Mouse (Mus musculus): Measurements from ENCODE around the gene Serpinb1c. TPM values are rescaled to one million over a fixed set of nuclear protein-coding genes. Genes with fewer than 3 reads are reported as not detected.

Gene Serpinb1c
- polyA plus RNA-seq, 1 experiment, result not detected

GRCm38 (mm10) chr13:32850156-32850555 lies 47.9 kb downstream of the Serpinb1c start:
- WGBS, result 26% methylated on average over 1 of the region's 1 CpGs
- Histone ChIP-seq H3K4me3 (replicated peaks; ENCODE audit: extremely low read depth, low read depth, low read length) (no peak overlapping the region), H3K4me1 (ENCODE audit: control insufficient read depth, insufficient read depth, low read length) (peaks cover 14% of the 10 kb centered on the region)
- TF ChIP-seq POLR2A (IDR thresholded peaks at IDR 0.05; ENCODE audit: borderline replicate concordance, extremely low read depth, low read depth, low read length), result no peak
- no peak for DNase-seq

- H3K4me1 ChIP-seq (ENCODE audit: control insufficient read depth, insufficient read depth, low read length), result peaks cover 14% of the 10 kb centered on the region
- no peak overlapping the region for H3K4me3 ChIP-seq (replicated peaks; ENCODE audit: extremely low read depth, low read depth, low read length)
Measured at GRCm38 (mm10) chr13:32849531-32850123, 48.4 kb downstream of the Serpinb1c start.

GRCm38 (mm10) chr13:32849092-32849491 lies 48.9 kb downstream of the Serpinb1c start:
- TF ChIP-seq CTCF (IDR thresholded peaks at IDR 0.05; ENCODE audit: insufficient read depth, low read length), result no peak
- no peak for TF ChIP-seq POLR2A (IDR thresholded peaks at IDR 0.05; ENCODE audit: borderline replicate concordance, extremely low read depth, low read depth, low read length)
- 40% methylated on average over 4 of the region's 4 CpGs for WGBS
- Histone ChIP-seq H3K4me1 (ENCODE audit: control insufficient read depth, insufficient read depth, low read length) (peaks cover 14% of the 10 kb centered on the region), H3K4me3 (replicated peaks; ENCODE audit: extremely low read depth, low read depth, low read length) (no peak overlapping the region)
- DNase-seq, result no peak

More at GRCm38 (mm10) chr13:32849531-32850123, 48.4 kb downstream of the Serpinb1c start:
- TF ChIP-seq CTCF (IDR thresholded peaks at IDR 0.05; ENCODE audit: insufficient read depth, low read length) (no peak), POLR2A (IDR thresholded peaks at IDR 0.05; ENCODE audit: borderline replicate concordance, extremely low read depth, low read depth, low read length) (no peak)
- no peak for DNase-seq

GRCm38 (mm10) chr13:32846221-32846620 lies 51.8 kb downstream of the Serpinb1c start:
- TF ChIP-seq CTCF (IDR thresholded peaks at IDR 0.05; ENCODE audit: insufficient read depth, low read length), result no peak
- no peak for TF ChIP-seq POLR2A (IDR thresholded peaks at IDR 0.05; ENCODE audit: borderline replicate concordance, extremely low read depth, low read depth, low read length)
- peaks cover 12% of the 10 kb centered on the region for H3K4me1 ChIP-seq (ENCODE audit: control insufficient read depth, insufficient read depth, low read length)
- no peak for DNase-seq
- no peak overlapping the region for H3K4me3 ChIP-seq (replicated peaks; ENCODE audit: extremely low read depth, low read depth, low read length)

DNA sequence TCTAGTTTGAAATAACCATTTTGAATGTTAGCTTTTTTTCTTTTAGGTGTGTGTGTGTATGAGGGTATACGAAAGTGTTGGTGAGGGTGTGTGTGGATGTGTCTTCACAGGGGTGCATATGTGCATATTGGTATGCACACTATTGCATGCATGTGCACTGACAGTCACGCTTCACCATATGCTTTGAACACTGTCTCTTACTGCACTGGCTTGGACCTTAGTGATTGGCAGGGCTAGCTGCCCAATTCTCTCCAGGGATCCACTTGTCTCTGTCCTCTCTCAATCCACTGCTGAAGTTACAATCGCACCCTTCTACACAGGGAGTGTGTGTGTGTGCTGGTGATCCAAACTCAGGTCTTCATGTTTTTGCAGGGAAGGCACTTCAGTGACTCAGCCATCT lies 56.7 kb downstream of the Serpinb1c start:
- DNase-seq, result no peak
- no peak for TF ChIP-seq CTCF (IDR thresholded peaks at IDR 0.05; ENCODE audit: insufficient read depth, low read length)

DNA sequence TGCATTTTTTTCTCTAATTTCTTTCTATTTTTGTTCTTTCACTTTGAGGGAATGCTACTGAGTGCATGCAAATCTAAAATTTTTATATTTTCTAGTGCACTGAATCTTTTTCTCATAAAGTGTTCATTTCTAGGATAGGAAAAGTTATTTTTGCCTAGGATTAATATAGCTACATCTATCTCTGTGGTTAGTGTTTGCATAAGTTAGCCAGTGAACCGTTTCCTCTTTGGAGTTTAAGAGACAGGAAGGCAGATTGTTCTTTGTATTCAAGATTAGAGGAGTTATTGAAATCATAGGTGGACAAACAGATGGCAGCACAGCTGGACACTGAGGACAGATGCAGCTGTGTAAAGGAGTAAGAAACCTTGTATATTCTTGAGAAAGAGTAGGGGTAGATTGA lies 58.7 kb downstream of the Serpinb1c start:
- DNase-seq, result no peak
- 16% methylated on average over 1 of the region's 1 CpGs for WGBS
- Histone ChIP-seq H3K4me3 (replicated peaks; ENCODE audit: extremely low read depth, low read depth, low read length) (no peak overlapping the region), H3K4me1 (ENCODE audit: control insufficient read depth, insufficient read depth, low read length) (no peaks in the 10 kb centered on the region)
- no peak for TF ChIP-seq POLR2A (IDR thresholded peaks at IDR 0.05; ENCODE audit: borderline replicate concordance, extremely low read depth, low read depth, low read length)
- no peak for TF ChIP-seq CTCF (IDR thresholded peaks at IDR 0.05; ENCODE audit: insufficient read depth, low read length)

More for the DNA sequence above, 56.7 kb downstream of the Serpinb1c start:
- Histone ChIP-seq H3K4me1 (ENCODE audit: control insufficient read depth, insufficient read depth, low read length) (no peaks in the 10 kb centered on the region), H3K4me3 (replicated peaks; ENCODE audit: extremely low read depth, low read depth, low read length) (no peak overlapping the region)
- 93% methylated on average over 3 of the region's 3 CpGs for WGBS

GRCm38 (mm10) chr13:32834513-32834912 lies 63.5 kb downstream of the Serpinb1c start:
- no peak overlapping the region for H3K4me3 ChIP-seq (replicated peaks; ENCODE audit: extremely low read depth, low read depth, low read length)
- no peak for DNase-seq
- WGBS, result 88% methylated on average over 5 of the region's 5 CpGs
- peaks cover 7% of the 10 kb centered on the region for H3K4me1 ChIP-seq (ENCODE audit: control insufficient read depth, insufficient read depth, low read length)
- no peak for TF ChIP-seq CTCF (IDR thresholded peaks at IDR 0.05; ENCODE audit: insufficient read depth, low read length)
- no peak for TF ChIP-seq POLR2A (IDR thresholded peaks at IDR 0.05; ENCODE audit: borderline replicate concordance, extremely low read depth, low read depth, low read length)

DNA sequence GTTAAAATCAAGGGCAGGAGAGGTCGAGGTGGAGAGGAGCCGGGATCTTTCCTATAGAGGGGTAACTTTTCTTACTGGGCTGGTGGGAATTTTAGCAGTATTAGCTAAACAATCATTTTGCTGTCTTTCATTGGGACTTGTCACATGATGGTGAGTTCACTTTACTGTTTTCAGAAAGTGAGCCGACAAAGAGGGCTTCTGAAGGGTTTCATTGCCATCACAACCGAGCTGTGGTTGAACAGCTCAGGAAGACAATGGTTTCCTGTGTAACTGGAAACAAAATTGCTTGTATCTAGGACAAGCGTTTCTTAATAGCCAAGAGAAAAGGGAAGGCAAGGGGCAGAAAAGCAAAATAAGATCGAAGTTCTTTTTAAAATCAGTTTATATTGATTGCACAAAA lies 64.8 kb downstream of the Serpinb1c start:
- no peak for DNase-seq
- Histone ChIP-seq H3K4me1 (ENCODE audit: control insufficient read depth, insufficient read depth, low read length) (peaks cover 7% of the 10 kb centered on the region), H3K4me3 (replicated peaks; ENCODE audit: extremely low read depth, low read depth, low read length) (no peak overlapping the region)
- WGBS, result 52% methylated on average over 6 of the region's 6 CpGs
- TF ChIP-seq CTCF (IDR thresholded peaks at IDR 0.05; ENCODE audit: insufficient read depth, low read length), result no peak
- TF ChIP-seq POLR2A (IDR thresholded peaks at IDR 0.05; ENCODE audit: borderline replicate concordance, extremely low read depth, low read depth, low read length), result no peak

DNA sequence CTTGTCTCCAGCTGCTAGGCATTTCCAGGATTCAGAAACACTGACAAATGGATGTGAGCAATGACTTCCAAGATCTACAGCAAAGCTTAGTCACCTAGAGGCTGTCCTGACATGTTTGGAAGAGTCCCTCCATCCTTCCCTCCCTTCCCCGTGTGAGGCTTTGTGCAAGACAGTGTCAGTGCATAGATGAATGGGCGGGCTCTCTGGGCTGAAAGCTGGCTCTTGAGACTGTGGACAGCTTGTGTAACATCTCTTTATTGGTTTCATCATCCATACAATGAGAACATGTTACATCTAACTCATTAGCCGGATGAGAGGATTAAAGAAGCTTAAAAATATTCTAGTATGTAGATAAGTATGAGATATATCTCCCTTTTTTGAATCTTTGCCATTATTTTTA lies 65.2 kb downstream of the Serpinb1c start:
- 59% methylated on average over 3 of the region's 3 CpGs for WGBS
- no peak for TF ChIP-seq CTCF (IDR thresholded peaks at IDR 0.05; ENCODE audit: insufficient read depth, low read length)
- Histone ChIP-seq H3K4me3 (replicated peaks; ENCODE audit: extremely low read depth, low read depth, low read length) (no peak overlapping the region), H3K4me1 (ENCODE audit: control insufficient read depth, insufficient read depth, low read length) (peaks cover 7% of the 10 kb centered on the region)
- no peak for DNase-seq

DNA sequence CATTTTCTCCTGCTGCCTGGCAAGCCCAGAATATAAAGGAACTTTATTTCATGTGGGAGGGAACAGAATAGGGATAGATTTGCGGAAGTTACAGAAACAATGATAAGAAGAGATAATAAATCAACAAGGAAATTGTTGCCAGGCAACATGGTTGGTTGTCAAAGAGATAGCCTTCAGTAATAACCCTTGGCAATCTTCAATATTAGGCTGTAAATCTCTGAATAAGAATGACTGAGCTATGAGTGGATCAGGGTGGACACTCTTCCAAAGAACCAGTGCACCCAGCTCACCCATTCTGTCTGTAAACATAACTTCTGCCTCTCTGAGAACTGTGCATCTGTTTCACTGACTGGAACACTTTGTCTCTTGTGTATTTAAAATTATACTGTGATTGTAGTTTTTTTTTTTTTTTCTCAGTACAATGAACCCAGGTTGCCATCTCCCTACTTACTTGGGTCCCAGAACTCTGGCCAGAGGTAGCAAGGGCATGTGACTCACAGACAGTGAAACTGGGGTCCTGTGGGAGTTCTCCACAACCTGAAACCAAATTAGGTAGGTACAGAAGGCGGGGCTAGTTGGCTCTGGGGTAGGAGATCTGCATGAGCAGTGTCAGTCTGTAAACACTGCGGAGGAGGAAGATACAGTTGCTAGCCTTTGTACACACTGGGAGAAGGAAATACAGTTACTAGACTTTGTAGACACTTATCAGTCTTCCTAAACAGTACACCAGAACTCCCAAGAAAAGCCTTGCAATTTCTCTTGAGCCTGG lies 66.3 kb downstream of the Serpinb1c start:
- peaks cover 7% of the 10 kb centered on the region for H3K4me1 ChIP-seq (ENCODE audit: control insufficient read depth, insufficient read depth, low read length)
- H3K4me3 ChIP-seq (replicated peaks; ENCODE audit: extremely low read depth, low read depth, low read length), result no peak overlapping the region
- TF ChIP-seq CTCF (IDR thresholded peaks at IDR 0.05; ENCODE audit: insufficient read depth, low read length) (no peak), POLR2A (IDR thresholded peaks at IDR 0.05; ENCODE audit: borderline replicate concordance, extremely low read depth, low read depth, low read length) (no peak)
- no peak for DNase-seq
- 64% methylated on average over 3 of the region's 3 CpGs for WGBS

Other genes starting within 250 kb of the Serpinb1c start
- 0.77 and 4.1 TPM in 2 replicates for gene Mylk4, start 114.3 kb downstream of the Serpinb1c start, polyA plus RNA-seq (2012; rRNA removed)
- gene Wrnip1, start 96.2 kb downstream of the Serpinb1c start, polyA plus RNA-seq (2012; rRNA removed), result 29.0 and 36.0 TPM in 2 replicates
- not detected in 2 replicates for gene D930007J09Rik, start 95.4 kb downstream of the Serpinb1c start, polyA plus RNA-seq (2012; rRNA removed)
- gene Serpinb1a, start 47.0 kb downstream of the Serpinb1c start, polyA plus RNA-seq (2012; rRNA removed), result 5.6 and 14.9 TPM in 2 replicates
- 28.5 and 32.4 TPM in 2 replicates for gene Serpinb6b, start 67.0 kb upstream of the Serpinb1c start, polyA plus RNA-seq (2012; rRNA removed)
- 17.4 and 29.1 TPM in 2 replicates for gene Serpinb9, start 105.0 kb upstream of the Serpinb1c start, polyA plus RNA-seq (2012; rRNA removed)
- gene Serpinb9b, start 129.2 kb upstream of the Serpinb1c start, polyA plus RNA-seq (2012; rRNA removed), result 0.21 and 0.32 TPM in 2 replicates
- 0.12 and 0.44 TPM in 2 replicates for gene Serpinb1b, start 180.4 kb upstream of the Serpinb1c start, polyA plus RNA-seq (2012; rRNA removed)